Mouse (Mus musculus) heart, postnatal 0 days (tissue): ENCODE measurements around the gene S100a14. TPM values are rescaled to one million over a fixed set of nuclear protein-coding genes. Genes with fewer than 3 reads are reported as not detected.

ENCODE experiments used
- ATAC-seq: fragments of 200-750 bp; cut with Nextera tagmentation; 2 replicates; pipeline ENCODE4 v1.8.0; 2017; ENCODE audit warnings: low read depth, moderate number of reproducible peaks, moderate library complexity; ENCODE audit not compliant: insufficient read depth
- DNase-seq: peaks from one replicate; pipeline ENCODE4 v3.0.0-alpha.2; 2016; ENCODE audit warnings: low spot score
- H3K27ac ChIP-seq: fragments of 300-500 bp; sonication (generic); 2 replicates; pipeline ENCODE4 v1.5.1; 2014; ENCODE audit warnings: low read depth, mild to moderate bottlenecking
- H3K27me3 ChIP-seq: fragments of 300-500 bp; sonication (generic); 2 replicates; pipeline ENCODE4 v1.6.1; 2014; ENCODE audit warnings: low read length, mixed read lengths; ENCODE audit not compliant: control insufficient read depth, insufficient read depth
- H3K36me3 ChIP-seq: fragments of 300-500 bp; sonication (generic); replicated peaks from 2 replicates; pipeline ENCODE4 v1.6.1; 2014; ENCODE audit warnings: low read length, mixed read lengths; ENCODE audit not compliant: control insufficient read depth, insufficient read depth
- H3K4me1 ChIP-seq: fragments of 300-500 bp; sonication (generic); 2 replicates; pipeline ENCODE4 v1.6.1; 2014; ENCODE audit warnings: antibody characterized with exemption; ENCODE audit not compliant: control insufficient read depth, insufficient read depth
- H3K4me2 ChIP-seq: fragments of 300-500 bp; sonication (generic); 2 replicates; pipeline ENCODE4 v1.6.1; 2014; ENCODE audit warnings: low read depth, mild to moderate bottlenecking, low read length, moderate library complexity
- H3K4me3 ChIP-seq: fragments of 300-500 bp; sonication (generic); 2 replicates; pipeline ENCODE4 v1.5.1; 2014; ENCODE audit warnings: low read depth, low read length
- H3K9ac ChIP-seq: fragments of 300-500 bp; sonication (generic); replicated peaks from 2 replicates; pipeline ENCODE4 v1.6.1; 2014; ENCODE audit warnings: low read depth, low read length, mixed read lengths
- H3K9me3 ChIP-seq: fragments of 300-500 bp; sonication (generic); replicated peaks from 2 replicates; pipeline ENCODE4 v1.6.1; 2016; ENCODE audit warnings: low read length; ENCODE audit not compliant: control insufficient read depth
- CTCF ChIP-seq: IDR thresholded peaks from 2 replicates; pipeline ENCODE4 v1.5.1; 2016; ENCODE audit warnings: antibody characterized with exemption, control low read depth, low read depth
- EP300 ChIP-seq: IDR thresholded peaks from 2 replicates; pipeline ENCODE4 v1.6.1; 2016; ENCODE audit warnings: antibody characterized with exemption, low read depth
- WGBS: fragments of 180-500 bp; shearing (Covaris S2); extraction: QIAGEN DNeasy Blood & Tissue Kit; methylation state at CpG from one replicate; pipeline ENCODE4 v1.1.7; 2014; 5-methylcytosine and 5-hydroxymethylcytosine counted together
- polyA plus RNA-seq: library from polyadenylated mRNA; unstranded; fragments of >200 nt; fragmentation: Nextera tagmentation; extraction: Ambion mirVana; gene quantifications from 2 replicates; pipeline ENCODE4 v1.2.1, GENCODE M21; 2015
- total RNA-seq: library from RNA; depleted of rRNA; stranded (reverse); fragments of >200 nt; gene quantifications from 2 replicates; pipeline ENCODE4 v1.2.3, GENCODE M21; 2014; ENCODE audit warnings: low replicate concordance

S100a14 gene
- total and polyA plus RNA-seq, 2 experiments from 2014 or later: 7.2 TPM; not detected in 1

DNA sequence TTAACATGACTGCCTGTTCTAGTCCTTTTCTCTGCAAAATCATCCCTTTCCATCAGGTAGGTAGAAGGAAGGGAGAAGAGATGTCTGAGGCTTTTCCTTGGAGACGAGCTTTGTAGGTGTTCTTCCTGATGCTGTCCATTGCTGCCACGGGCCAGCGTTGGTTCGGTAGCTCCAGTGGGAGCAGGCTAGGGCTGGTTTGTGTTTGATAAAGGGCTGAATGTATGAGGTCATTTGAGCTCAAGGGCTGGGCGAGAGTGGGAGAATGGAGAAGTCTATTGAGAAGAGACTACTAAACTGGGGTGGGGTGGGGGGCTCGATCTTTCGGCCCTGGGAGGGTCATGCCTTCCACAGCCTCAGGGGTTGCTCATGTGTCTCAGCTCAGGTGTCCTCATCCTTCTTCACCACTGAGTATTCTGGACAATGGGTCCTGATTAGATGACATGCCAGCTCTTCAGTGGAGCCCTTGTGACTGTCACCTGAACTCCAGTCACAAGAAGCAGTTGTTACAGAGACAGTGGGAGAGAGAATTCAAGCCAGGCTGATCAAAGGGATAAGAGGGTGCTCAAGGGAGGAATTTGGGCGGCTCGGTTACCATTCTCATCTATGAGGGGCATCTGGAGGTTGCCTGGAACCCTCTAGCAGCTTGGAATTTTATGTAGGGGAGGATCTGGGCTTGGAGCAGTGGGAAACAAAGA, 13.6 kb upstream of the S100a14 start:
- peak overlapping the region; percentile 88 for H3K27ac ChIP-seq
- ATAC-seq: no peak
- peak overlapping the region; percentile 68 for H3K9ac ChIP-seq
- WGBS: 55% methylated on average over 9 of the region's 9 CpGs
- peak overlapping the region; percentile 82 for H3K4me2 ChIP-seq
- no peaks in the 10 kb centered on the region for H3K27me3 ChIP-seq
- peaks cover 32% of the 10 kb centered on the region for H3K4me1 ChIP-seq
- no peaks in the 10 kb centered on the region for H3K9me3 ChIP-seq
- peak overlapping the region; percentile 65 for H3K4me3 ChIP-seq
- no peak for DNase-seq
- no peak for TF ChIP-seq EP300
- 0 out of 2 replicates have a peak, but pooled peaks cover 6% of the 10 kb centered on the region for H3K36me3 ChIP-seq

DNA sequence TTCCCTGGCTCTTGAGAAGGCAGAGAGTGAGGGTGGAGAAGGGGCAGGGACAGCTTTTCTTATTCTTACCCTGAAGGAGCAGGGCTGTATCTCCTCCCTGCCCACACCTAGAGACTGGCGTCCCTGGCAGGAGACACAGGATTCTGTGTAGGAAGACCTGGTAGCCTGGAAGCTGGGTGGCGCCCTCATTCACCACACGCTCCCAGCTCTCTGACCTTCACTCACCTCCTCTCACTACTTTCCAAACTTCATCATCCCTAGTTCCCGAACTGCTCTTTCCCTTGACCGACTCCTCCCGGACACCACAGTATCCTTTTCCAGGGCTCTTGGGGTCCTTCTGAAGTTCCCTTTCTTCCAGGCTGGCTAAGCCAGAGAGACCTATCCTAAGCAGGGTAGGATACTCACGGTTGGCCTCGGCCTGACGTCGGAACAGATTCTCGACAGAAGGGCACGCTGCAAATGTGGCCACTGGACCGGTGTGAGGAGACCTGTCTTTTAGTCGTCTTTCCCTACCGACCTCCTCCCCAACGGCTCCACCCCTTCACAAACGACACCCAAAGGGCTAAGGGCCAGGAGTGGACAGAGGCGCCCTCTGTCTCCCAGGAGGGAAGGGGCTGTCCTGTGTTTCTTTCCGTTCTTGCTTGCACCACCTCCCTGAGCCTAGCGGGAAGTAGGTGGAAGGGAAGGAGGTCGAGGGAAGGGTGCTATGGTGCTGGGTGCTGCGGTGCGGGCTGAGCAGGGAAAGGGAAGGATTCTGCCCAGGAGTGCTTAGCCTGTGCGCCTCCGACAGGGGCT, 12.7 kb upstream of the S100a14 start, which contains the start of the genes S100a1 and S100a13:
TSS of gene S100a1 (minus strand) at position 597 of the 795 bp plus-strand sequence.
TSS of gene S100a13 (plus strand) at position 640 of the 795 bp plus-strand sequence.
- H3K4me1 ChIP-seq: peaks cover 30% of the 10 kb centered on the region
- WGBS: 3% methylated on average over 24 of the region's 25 CpGs
- peak; percentile 53 for TF ChIP-seq CTCF
- no peak for TF ChIP-seq EP300
- H3K36me3 ChIP-seq: 0 out of 2 replicates have a peak, but pooled peaks cover 7% of the 10 kb centered on the region
- H3K27ac ChIP-seq: peak within 1 kb of the TSS; percentile 88
- peak within 1 kb of the TSS; percentile 68 for H3K9ac ChIP-seq
- no peaks in the 10 kb centered on the region for H3K27me3 ChIP-seq
- peak; percentile 75 for ATAC-seq
- H3K4me2 ChIP-seq: peak within 1 kb of the TSS; percentile 82
- DNase-seq: peak; percentile 80
- H3K9me3 ChIP-seq: no peaks in the 10 kb centered on the region
- H3K4me3 ChIP-seq: peak within 1 kb of the TSS; percentile 65

DNA sequence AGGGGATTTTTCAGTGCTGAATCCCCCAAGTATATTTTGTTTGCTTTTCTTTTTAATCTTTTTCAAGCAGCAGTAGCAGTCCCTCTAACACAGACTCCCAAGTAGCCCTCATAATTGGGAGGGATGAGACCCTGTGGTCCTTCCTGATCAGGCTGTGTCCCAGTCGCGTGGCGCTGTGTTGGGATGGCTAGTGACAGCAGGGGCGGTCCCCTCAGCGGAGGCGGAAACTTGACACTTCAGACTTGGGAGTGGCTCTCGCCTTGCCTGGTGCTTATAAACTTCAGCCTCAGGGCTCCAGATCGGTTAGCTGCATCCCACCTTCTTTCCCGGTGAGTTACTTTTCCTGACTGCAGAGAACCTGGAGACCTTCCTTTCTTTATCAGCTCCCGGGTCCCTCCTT, 12.0 kb upstream of the S100a14 start:
- ATAC-seq: peak; percentile 83
- H3K4me2 ChIP-seq: peak overlapping the region; percentile 82
- peaks cover 30% of the 10 kb centered on the region for H3K4me1 ChIP-seq
- TF ChIP-seq CTCF: no peak
- no peak for TF ChIP-seq EP300
- H3K9me3 ChIP-seq: no peaks in the 10 kb centered on the region
- peak overlapping the region; percentile 65 for H3K4me3 ChIP-seq
- peak overlapping the region; percentile 68 for H3K9ac ChIP-seq
- H3K27me3 ChIP-seq: no peaks in the 10 kb centered on the region
- peak overlapping the region; percentile 88 for H3K27ac ChIP-seq
- WGBS: under 1% methylated on average over 10 of the region's 10 CpGs
- peak; percentile 72 for DNase-seq
- H3K36me3 ChIP-seq: 0 out of 2 replicates have a peak, but pooled peaks cover 7% of the 10 kb centered on the region

DNA sequence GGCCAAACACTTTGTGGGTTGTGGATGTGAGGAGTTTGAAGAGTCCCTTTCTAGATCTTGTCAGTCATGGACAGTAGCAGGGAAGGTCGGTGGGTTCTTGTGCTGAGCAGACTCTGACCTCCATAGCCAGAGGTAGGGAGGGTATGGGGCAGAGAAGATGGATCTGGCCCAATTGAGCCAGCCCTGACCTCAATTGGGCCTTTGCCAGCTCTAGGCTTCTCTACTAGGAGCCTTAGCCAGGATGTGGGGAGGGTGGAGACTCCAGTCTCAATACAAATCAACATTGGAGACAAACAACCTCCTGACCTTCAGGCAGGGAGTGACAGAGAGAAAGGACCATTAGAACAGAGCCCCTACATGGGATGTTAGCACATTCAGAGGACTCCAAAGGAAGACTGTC, 11.4 kb upstream of the S100a14 start:
- TF ChIP-seq EP300: no peak
- no peak for TF ChIP-seq CTCF
- Histone ChIP-seq H3K4me3 (peak overlapping the region; percentile 65), H3K9me3 (no peaks in the 10 kb centered on the region), H3K36me3 (peaks cover 7% of the 10 kb centered on the region; the same call in 1 of the 2 replicates), H3K27ac (peak overlapping the region; percentile 88), H3K9ac (peak overlapping the region; percentile 68), H3K4me1 (peaks cover 30% of the 10 kb centered on the region), H3K27me3 (no peaks in the 10 kb centered on the region), H3K4me2 (peak overlapping the region; percentile 82)
- WGBS: 26% methylated on average over 1 of the region's 1 CpGs
- ATAC-seq (no peak), DNase-seq (no peak)

DNA sequence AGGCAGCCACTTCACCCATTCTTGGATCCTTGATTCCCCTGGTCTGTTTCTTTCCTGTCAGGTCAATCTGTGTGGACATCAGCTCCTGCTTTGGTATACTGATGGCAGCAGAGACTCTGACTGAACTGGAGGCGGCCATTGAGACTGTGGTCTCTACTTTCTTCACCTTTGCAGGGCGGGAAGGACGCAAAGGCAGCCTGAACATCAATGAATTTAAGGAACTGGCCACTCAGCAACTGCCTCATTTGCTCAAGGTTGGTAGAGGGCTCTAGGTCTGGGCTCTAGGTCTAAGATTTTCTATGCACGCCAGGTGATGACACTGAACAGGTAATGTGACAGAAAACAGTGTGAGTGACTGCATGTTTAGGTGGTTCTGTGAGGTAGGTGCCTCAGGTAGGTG, 10.9 kb upstream of the S100a14 start:
- Histone ChIP-seq H3K27ac (no peak overlapping the region), H3K9me3 (no peaks in the 10 kb centered on the region), H3K4me1 (peaks cover 30% of the 10 kb centered on the region), H3K4me2 (peak overlapping the region; percentile 82), H3K27me3 (no peaks in the 10 kb centered on the region), H3K4me3 (0 out of 2 replicates have a peak overlapping the region, but pooled peaks have one; percentile 65), H3K36me3 (peaks cover 7% of the 10 kb centered on the region; the same call in 1 of the 2 replicates), H3K9ac (no peak overlapping the region)
- 85% methylated on average over 4 of the region's 4 CpGs for WGBS
- no peak for DNase-seq
- TF ChIP-seq EP300 (no peak), CTCF (no peak)
- ATAC-seq: no peak
